Mouse (Mus musculus): ENCODE data around the gene Nrbp1. TPM values are rescaled to one million over a fixed set of nuclear protein-coding genes. Genes with fewer than 3 reads are reported as not detected.

The Nrbp1 gene
- polyA plus RNA-seq, 2 experiments, result 30.8 to 39.4 TPM

DNA sequence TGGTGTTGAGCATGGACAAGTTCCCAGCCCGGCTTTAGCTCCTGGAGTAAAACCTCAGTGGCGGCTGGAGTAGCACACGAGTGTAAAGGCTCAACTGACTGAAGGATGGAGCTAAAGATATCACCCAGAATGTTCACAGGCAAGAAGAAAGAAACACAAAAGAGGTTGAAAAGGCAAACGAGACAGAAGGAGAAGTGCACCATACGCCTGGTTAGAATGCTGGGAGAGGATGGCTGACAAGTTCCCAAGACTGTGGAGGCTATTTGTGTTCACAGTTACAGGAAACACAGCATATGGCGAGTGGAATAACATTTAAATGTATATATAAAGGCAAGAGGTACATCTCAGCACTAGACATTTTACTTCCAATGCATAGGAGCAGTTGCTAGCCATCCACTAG is 32.4 kb downstream of the Nrbp1 start:
- ATAC-seq (ENCODE audit: insufficient read depth) (no peak), DNase-seq (ENCODE audit: low read depth in 3 of 3, low spot score in 3 of 3) (no peak)
- no peaks in the 10 kb centered on the region for H3K4me1 ChIP-seq (replicated peaks; ENCODE audit: control insufficient read depth in 2 of 2, insufficient read depth in 2 of 2, low read length in 1 of 2)
- no peak overlapping the region for H3K4me2 ChIP-seq (ENCODE audit: low read depth)
- no peak overlapping the region for H3K27ac ChIP-seq
- WGBS (ENCODE audit: insufficient replicate concordance), result 59% methylated on average over 6 of the region's 6 CpGs
- no peaks in the 10 kb centered on the region for H3K27me3 ChIP-seq (ENCODE audit: control insufficient read depth, insufficient read depth, low read length)
- no peak overlapping the region for H3K4me3 ChIP-seq (ENCODE audit: insufficient read depth in 1 of 2, low read depth in 2 of 2, low read length in 2 of 2)
- H3K9ac ChIP-seq (replicated peaks), result no peak overlapping the region
- TF ChIP-seq EP300 (IDR thresholded peaks at IDR 0.05; ENCODE audit: low read depth) (no peak), CTCF (IDR thresholded peaks at IDR 0.05; ENCODE audit: low read depth) (no peak)
- no peaks in the 10 kb centered on the region for H3K9me3 ChIP-seq (ENCODE audit: control insufficient read depth, low read length)
- H3K36me3 ChIP-seq (replicated peaks; ENCODE audit: control insufficient read depth, insufficient read depth, low read depth), result no peaks in the 10 kb centered on the region

DNA sequence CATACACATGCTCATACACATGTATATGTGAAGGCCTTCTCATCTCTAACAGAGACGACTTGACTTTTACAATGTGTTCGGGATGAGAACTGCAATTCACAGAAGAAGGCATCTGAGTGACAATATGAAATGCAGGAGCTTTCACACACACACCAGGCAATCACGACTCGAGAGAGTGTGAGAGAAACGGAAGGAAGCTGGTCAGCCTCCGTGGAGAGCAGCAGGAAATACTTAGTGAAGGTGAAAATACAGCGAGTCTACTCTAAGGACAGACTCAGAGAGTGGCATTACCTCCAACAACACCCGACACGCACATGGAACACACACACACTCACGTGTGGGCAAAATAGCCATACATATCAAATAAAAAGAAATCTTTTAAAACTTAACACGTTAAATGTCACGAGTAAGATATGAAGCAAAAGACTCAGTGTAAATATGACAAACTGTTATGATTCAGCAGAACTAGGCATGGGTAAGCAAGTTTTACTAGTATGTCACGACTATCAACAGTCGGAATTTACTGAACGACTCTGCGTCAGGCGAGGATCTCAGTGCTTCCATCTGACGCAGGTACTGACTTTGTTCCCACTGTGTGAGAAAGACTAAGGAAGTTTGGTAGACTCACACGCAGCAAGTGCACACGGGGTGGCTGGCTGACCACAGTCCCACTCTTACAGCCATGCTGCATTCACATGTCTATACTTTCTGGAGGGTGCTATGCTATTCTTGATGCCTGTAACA is 38.8 kb downstream of the Nrbp1 start:
- H3K4me1 ChIP-seq (replicated peaks; ENCODE audit: control insufficient read depth in 2 of 2, insufficient read depth in 2 of 2, low read length in 1 of 2), result no peaks in the 10 kb centered on the region
- whole genome bisulfite sequencing (ENCODE audit: insufficient replicate concordance), result 59% methylated on average over 20 of the region's 20 CpGs
- H3K9me3 ChIP-seq (ENCODE audit: control insufficient read depth, low read length), result no peaks in the 10 kb centered on the region
- H3K4me3 ChIP-seq (ENCODE audit: insufficient read depth in 1 of 2, low read depth in 2 of 2, low read length in 2 of 2), result no peak overlapping the region
- no peak overlapping the region for H3K27ac ChIP-seq
- no peak overlapping the region for H3K9ac ChIP-seq (replicated peaks)
- H3K36me3 ChIP-seq (replicated peaks; ENCODE audit: control insufficient read depth, insufficient read depth, low read depth), result no peaks in the 10 kb centered on the region
- no peak for TF ChIP-seq CTCF (IDR thresholded peaks at IDR 0.05; ENCODE audit: low read depth)
- TF ChIP-seq EP300 (IDR thresholded peaks at IDR 0.05; ENCODE audit: low read depth), result no peak
- no peaks in the 10 kb centered on the region for H3K27me3 ChIP-seq (ENCODE audit: control insufficient read depth, insufficient read depth, low read length)
- DNase-seq (ENCODE audit: low read depth in 3 of 3, low spot score in 3 of 3) (no peak), ATAC-seq (ENCODE audit: insufficient read depth) (no peak)
- H3K4me2 ChIP-seq (ENCODE audit: low read depth), result no peak overlapping the region

DNA sequence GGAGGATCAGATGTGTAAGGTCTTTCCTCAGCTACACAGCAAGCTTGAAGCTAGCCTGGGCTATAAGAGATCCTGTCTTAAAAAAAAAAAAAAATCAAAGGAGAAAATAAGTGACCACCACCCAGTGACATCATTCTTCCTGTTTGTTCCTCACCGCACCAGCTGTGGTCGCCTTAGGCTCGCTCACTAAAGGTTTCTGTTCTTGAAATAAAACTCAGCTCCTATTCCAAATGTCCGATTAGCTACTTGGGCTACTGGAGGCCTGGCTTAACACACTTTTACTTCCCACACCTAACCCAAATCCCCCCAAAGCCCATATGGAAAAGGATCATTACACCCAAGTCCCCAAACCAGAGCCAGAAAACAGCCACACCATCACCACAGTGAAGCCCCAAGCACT is 47.6 kb downstream of the Nrbp1 start:
- DNase-seq (ENCODE audit: low read depth in 3 of 3, low spot score in 3 of 3), result no peak
- WGBS (ENCODE audit: insufficient replicate concordance), result 19% methylated on average over 4 of the region's 4 CpGs
- H3K27me3 ChIP-seq (ENCODE audit: control insufficient read depth, insufficient read depth, low read length), result no peaks in the 10 kb centered on the region
- TF ChIP-seq EP300 (IDR thresholded peaks at IDR 0.05; ENCODE audit: low read depth) (no peak), CTCF (IDR thresholded peaks at IDR 0.05; ENCODE audit: low read depth) (no peak)
- H3K36me3 ChIP-seq (replicated peaks; ENCODE audit: control insufficient read depth, insufficient read depth, low read depth), result no peaks in the 10 kb centered on the region
- no peak overlapping the region for H3K4me2 ChIP-seq (ENCODE audit: low read depth)
- peaks cover 6 to 16% of the 10 kb centered on the region in 2 experiments for H3K4me1 ChIP-seq (replicated peaks; ENCODE audit: control insufficient read depth in 2 of 2, insufficient read depth in 2 of 2, low read length in 1 of 2)
- no peaks in the 10 kb centered on the region for H3K9me3 ChIP-seq (ENCODE audit: control insufficient read depth, low read length)
- no peak overlapping the region for H3K4me3 ChIP-seq (ENCODE audit: insufficient read depth in 1 of 2, low read depth in 2 of 2, low read length in 2 of 2)
- H3K9ac ChIP-seq (replicated peaks), result no peak overlapping the region
- no peak for ATAC-seq (ENCODE audit: insufficient read depth)
- H3K27ac ChIP-seq, result no peak overlapping the region

DNA sequence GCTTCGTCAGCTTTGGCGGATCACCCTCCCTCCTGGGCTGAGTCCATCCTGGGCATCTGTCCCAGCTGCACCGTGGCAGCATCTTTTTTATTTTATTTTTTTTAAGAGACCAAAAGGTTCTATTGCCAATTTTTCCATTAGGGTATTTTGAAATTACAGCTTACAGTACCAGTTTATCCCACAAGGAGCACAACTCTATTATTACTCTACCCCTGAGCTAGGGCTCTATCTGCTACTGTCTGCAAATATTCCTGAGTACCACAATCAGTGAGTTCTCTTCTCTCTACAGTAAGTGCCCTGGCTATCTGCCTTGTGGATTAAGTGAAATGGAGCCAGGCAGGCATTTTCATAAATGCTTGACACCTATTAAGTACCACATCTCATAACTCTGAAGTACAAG is 48.0 kb downstream of the Nrbp1 start:
- Histone ChIP-seq H3K9me3 (ENCODE audit: control insufficient read depth, low read length) (no peaks in the 10 kb centered on the region), H3K4me3 (ENCODE audit: insufficient read depth in 1 of 2, low read depth in 2 of 2, low read length in 2 of 2) (no peak overlapping the region), H3K4me1 (replicated peaks; ENCODE audit: control insufficient read depth in 2 of 2, insufficient read depth in 2 of 2, low read length in 1 of 2) (peaks cover 6 to 16% of the 10 kb centered on the region in 2 experiments), H3K27ac (no peak overlapping the region), H3K9ac (replicated peaks) (no peak overlapping the region), H3K36me3 (replicated peaks; ENCODE audit: control insufficient read depth, insufficient read depth, low read depth) (no peaks in the 10 kb centered on the region), H3K27me3 (ENCODE audit: control insufficient read depth, insufficient read depth, low read length) (no peaks in the 10 kb centered on the region), H3K4me2 (ENCODE audit: low read depth) (no peak overlapping the region)
- DNase-seq (ENCODE audit: low read depth in 3 of 3, low spot score in 3 of 3), result no peak
- no peak for TF ChIP-seq EP300 (IDR thresholded peaks at IDR 0.05; ENCODE audit: low read depth)
- no peak for TF ChIP-seq CTCF (IDR thresholded peaks at IDR 0.05; ENCODE audit: low read depth)
- WGBS (ENCODE audit: insufficient replicate concordance), result 62% methylated on average over 3 of the region's 3 CpGs
- ATAC-seq (ENCODE audit: insufficient read depth), result no peak

DNA sequence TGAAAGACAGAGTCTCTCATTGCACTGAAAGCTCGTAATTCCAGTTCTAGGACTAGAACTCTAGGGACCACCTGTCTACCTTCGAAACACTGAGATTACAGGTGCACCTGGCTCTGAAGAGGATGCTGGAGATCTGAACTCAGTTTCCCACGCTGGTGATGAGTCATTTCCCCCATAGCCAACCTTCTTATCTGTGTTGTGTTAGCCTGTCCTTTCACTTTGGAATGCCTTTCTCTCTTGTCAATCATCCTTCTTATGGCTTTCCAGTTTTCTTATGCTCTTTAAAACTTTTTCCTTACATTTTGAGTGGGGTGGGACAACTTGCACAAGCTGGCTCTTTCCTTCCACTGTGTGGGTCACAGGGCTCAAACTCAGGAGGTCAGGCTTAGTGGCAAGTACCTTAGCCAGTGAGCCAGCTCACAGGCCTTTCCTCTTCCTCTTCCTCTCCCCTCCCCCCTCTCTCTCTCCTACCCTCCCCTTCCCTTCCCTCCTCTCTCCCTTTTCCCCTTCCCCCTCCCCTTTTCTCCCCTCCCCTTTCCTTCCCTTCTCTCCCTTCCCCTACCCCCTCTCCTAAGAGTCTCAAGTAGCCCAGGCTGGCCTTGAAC is 49.1 kb downstream of the Nrbp1 start:
- 35% methylated on average over 3 of the region's 3 CpGs for WGBS (ENCODE audit: insufficient replicate concordance)
- no peak overlapping the region; a peak in 1 of 4 replicates for H3K4me3 ChIP-seq (ENCODE audit: insufficient read depth in 1 of 2, low read depth in 2 of 2, low read length in 2 of 2)
- peak overlapping the region; percentile 94 for H3K4me2 ChIP-seq (ENCODE audit: low read depth)
- H3K36me3 ChIP-seq (replicated peaks; ENCODE audit: control insufficient read depth, insufficient read depth, low read depth), result no peaks in the 10 kb centered on the region
- H3K27ac ChIP-seq, result no peak overlapping the region
- TF ChIP-seq EP300 (IDR thresholded peaks at IDR 0.05; ENCODE audit: low read depth), result no peak
- TF ChIP-seq CTCF (IDR thresholded peaks at IDR 0.05; ENCODE audit: low read depth), result no peak
- no peaks in the 10 kb centered on the region for H3K9me3 ChIP-seq (ENCODE audit: control insufficient read depth, low read length)
- no peak overlapping the region for H3K9ac ChIP-seq (replicated peaks)
- no peak for DNase-seq (ENCODE audit: low read depth in 3 of 3, low spot score in 3 of 3)
- no peak for ATAC-seq (ENCODE audit: insufficient read depth)
- peaks cover 4% of the 10 kb centered on the region for H3K27me3 ChIP-seq (ENCODE audit: control insufficient read depth, insufficient read depth, low read length)
- peaks cover 6 to 16% of the 10 kb centered on the region in 2 experiments for H3K4me1 ChIP-seq (replicated peaks; ENCODE audit: control insufficient read depth in 2 of 2, insufficient read depth in 2 of 2, low read length in 1 of 2)
